Comparison of ENCODE assay signal across 7 mouse cellular contexts in genomic region chr10:59900174-59900435, GRCm38 (mm10). TPM values are rescaled to one million over a fixed set of nuclear protein-coding genes. Genes with fewer than 3 reads are reported as not detected.
DNase-seq lines count a peak whose midpoint lies in the region; ATAC-seq and TF ChIP-seq lines count a peak whose summit lies in the region.

No protein-coding gene starts in this region.

- peak overlapping the region; percentile 89 for H3K27ac ChIP-seq in liver, adult 2 months (replicated peaks; ENCODE audit: insufficient read depth, low read depth, low read length)
- peak overlapping the region; percentile 91 for H3K27ac ChIP-seq in embryonic fibroblast, embryonic 13.5 days (ENCODE audit: insufficient read depth, low read length)
- peak overlapping the region; percentile 87 for H3K27ac ChIP-seq in limb, embryonic 10.5 days
- H3K27ac ChIP-seq in neural tube, embryonic 15.5 days (replicated peaks), result peak overlapping the region; percentile 96

- no peaks in the 10 kb centered on the region for H3K79me2 ChIP-seq in liver, adult 2 months (ENCODE audit: control insufficient read depth, insufficient read depth, low read length)

- H3K9me3 ChIP-seq in limb, embryonic 10.5 days (replicated peaks), result no peaks in the 10 kb centered on the region
- H3K9me3 ChIP-seq in neural tube, embryonic 15.5 days (replicated peaks), result no peaks in the 10 kb centered on the region

- peaks cover 4% of the 10 kb centered on the region; the same call in 1 of the 2 replicates for H3K36me3 ChIP-seq in liver, adult 2 months (ENCODE audit: control insufficient read depth, insufficient read depth, low read length)
- H3K36me3 ChIP-seq in limb, embryonic 10.5 days, result peaks cover 34% of the 10 kb centered on the region
- H3K36me3 ChIP-seq in neural tube, embryonic 15.5 days, result peaks cover 12% of the 10 kb centered on the region

- peak overlapping the region; percentile 40; the same call in 1 of the 2 replicates for H3K4me2 ChIP-seq in neural tube, embryonic 15.5 days

- TF ChIP-seq POLR2A in liver, adult 2 months (IDR thresholded peaks at IDR 0.05; ENCODE audit: extremely low read depth, insufficient read depth, low read length), result no peak
- no peak for TF ChIP-seq POLR2A in embryonic fibroblast, embryonic 13.5 days (IDR thresholded peaks at IDR 0.05; ENCODE audit: low read depth, low read length)

- H3K4me1 ChIP-seq in liver, adult 2 months (ENCODE audit: control insufficient read depth, insufficient read depth, low read length), result peaks cover 14% of the 10 kb centered on the region; the same call in 1 of the 2 replicates
- peaks cover 17% of the 10 kb centered on the region for H3K4me1 ChIP-seq in embryonic fibroblast, embryonic 13.5 days (ENCODE audit: control insufficient read depth, insufficient read depth, low read length)
- peaks cover 76% of the 10 kb centered on the region for H3K4me1 ChIP-seq in limb, embryonic 10.5 days
- H3K4me1 ChIP-seq in neural tube, embryonic 15.5 days, result peaks cover 81% of the 10 kb centered on the region

- DNase-seq in liver, adult 2 months (ENCODE audit: extremely low read depth, low read depth, low spot score), result no peak
- DNase-seq in liver, result no peak
- no peak for DNase-seq in limb, embryonic 10.5 days (ENCODE audit: low spot score)
- DNase-seq in embryo, embryonic 10.5 days (ENCODE audit: low spot score), result no peak
- DNase-seq in cerebellum, postnatal 4 days (ENCODE audit: low spot score in 2 of 2), result no peak

- TF ChIP-seq CTCF in liver, adult 2 months (IDR thresholded peaks at IDR 0.05; ENCODE audit: low read depth, low read length), result no peak
- no peak for TF ChIP-seq CTCF in embryonic fibroblast, embryonic 13.5 days (IDR thresholded peaks at IDR 0.05; ENCODE audit: borderline replicate concordance, insufficient read depth, low read length)

- H3K9ac ChIP-seq in liver, adult 2 months (ENCODE audit: low read depth, low read length), result peak overlapping the region; percentile 45
- peak overlapping the region; percentile 26; the same call in 1 of the 2 replicates for H3K9ac ChIP-seq in neural tube, embryonic 15.5 days (replicated peaks)

- H3K4me3 ChIP-seq in liver, adult 2 months (ENCODE audit: insufficient read depth, low read depth, low read length), result no peak overlapping the region
- no peak overlapping the region for H3K4me3 ChIP-seq in embryonic fibroblast, embryonic 13.5 days (ENCODE audit: insufficient read depth, low read length)
- H3K4me3 ChIP-seq in limb, embryonic 10.5 days, result peak overlapping the region; percentile 27
- H3K4me3 ChIP-seq in neural tube, embryonic 15.5 days (replicated peaks), result no peak overlapping the region

- ATAC-seq in neural tube, embryonic 15.5 days (ENCODE audit: low FRiP score), result 0 out of 2 replicates have a peak, but pooled peaks have one; percentile 1

- no peaks in the 10 kb centered on the region for H3K27me3 ChIP-seq in liver, adult 2 months (ENCODE audit: control insufficient read depth, insufficient read depth, low read length)
- H3K27me3 ChIP-seq in limb, embryonic 10.5 days (ENCODE audit: low read depth, poor library complexity, severe bottlenecking), result no peaks in the 10 kb centered on the region
- H3K27me3 ChIP-seq in neural tube, embryonic 15.5 days (replicated peaks), result no peaks in the 10 kb centered on the region

- 22% methylated on average over 4 of the region's 4 CpGs for WGBS in liver, adult 2 months
- WGBS in limb, embryonic 10.5 days, result 52% methylated on average over 4 of the region's 4 CpGs
- WGBS in neural tube, embryonic 15.5 days, result 32% methylated on average over 4 of the region's 4 CpGs

RNA-seq across cellular contexts. Expression of gene Dnajb12, which starts 20.7 kb away (rescaled TPM):
- 22.4 and 27.7 TPM in 2 replicates for total RNA-seq in liver, adult 2 months (2014; rRNA removed)
- 47.0 and 56.9 TPM in 2 replicates for polyA plus RNA-seq in liver, adult 2 months (2012; rRNA removed)
- 31.5 and 36.2 TPM in 2 replicates for polyA plus RNA-seq in embryonic fibroblast, embryonic 13.5 days (2011; ENCODE audit: insufficient read length, low read depth, missing spikeins)
- polyA plus RNA-seq in limb, embryonic 10.5 days (2016; fragmentation: Nextera tagmentation; extraction: Ambion mirVana), result 25.8 and 28.2 TPM in 2 replicates
- polyA plus RNA-seq in neural tube, embryonic 15.5 days (2015; fragmentation: Nextera tagmentation; extraction: Ambion mirVana), result 17.2 and 20.6 TPM in 2 replicates

RNA-seq across cellular contexts. Expression of gene Ddit4, which starts 51.5 kb away (rescaled TPM):
- 5.2 and 8.8 TPM in 2 replicates for total RNA-seq in liver, adult 2 months (2014; rRNA removed)
- polyA plus RNA-seq in liver, adult 2 months (2012; rRNA removed), result 13.6 and 16.4 TPM in 2 replicates
- 150 and 156 TPM in 2 replicates for polyA plus RNA-seq in embryonic fibroblast, embryonic 13.5 days (2011; ENCODE audit: insufficient read length, low read depth, missing spikeins)
- polyA plus RNA-seq in limb, embryonic 10.5 days (2016; fragmentation: Nextera tagmentation; extraction: Ambion mirVana), result 30.3 and 58.7 TPM in 2 replicates
- polyA plus RNA-seq in neural tube, embryonic 15.5 days (2015; fragmentation: Nextera tagmentation; extraction: Ambion mirVana), result 80.8 and 91.6 TPM in 2 replicates
